Mouse (Mus musculus) intestine, embryonic 14.5 days (tissue): ENCODE results near the gene Ston2. TPM values are rescaled to one million over a fixed set of nuclear protein-coding genes. Genes with fewer than 3 reads are reported as not detected.

ENCODE experiments used
- ATAC-seq: fragments of 200-750 bp; cut with Nextera tagmentation; replicated peaks from 2 replicates; pipeline ENCODE4 v1.8.0; 2017; ENCODE audit warnings: low read depth, moderate number of reproducible peaks, moderate TSS enrichment, moderate library complexity; ENCODE audit not compliant: low FRiP score, low TSS enrichment
- DNase-seq: peaks from one replicate; pipeline ENCODE4 v3.0.0-alpha.2; 2018; ENCODE audit warnings: low spot score
- H3K27ac ChIP-seq: fragments of 300-500 bp; sonication (generic); 2 replicates; pipeline ENCODE4 v1.5.1; 2014; ENCODE audit warnings: low read depth, mild to moderate bottlenecking, control low read depth
- H3K27me3 ChIP-seq: fragments of 300-500 bp; sonication (generic); replicated peaks from 2 replicates; pipeline ENCODE4 v1.6.1; 2014; ENCODE audit warnings: low read length, control low read depth; ENCODE audit not compliant: control insufficient read depth, insufficient read depth
- H3K36me3 ChIP-seq: fragments of 300-500 bp; sonication (generic); 2 replicates; pipeline ENCODE4 v1.6.1; 2014; ENCODE audit warnings: low read length, control low read depth; ENCODE audit not compliant: control insufficient read depth, insufficient read depth
- H3K4me1 ChIP-seq: fragments of 300-500 bp; sonication (generic); replicated peaks from 2 replicates; pipeline ENCODE4 v1.6.1; 2014; ENCODE audit warnings: low read length, control low read depth, mixed read lengths; ENCODE audit not compliant: control insufficient read depth, insufficient read depth
- H3K4me2 ChIP-seq: fragments of 300-500 bp; sonication (generic); 2 replicates; pipeline ENCODE4 v1.6.1; 2014; ENCODE audit warnings: low read length
- H3K4me3 ChIP-seq: fragments of 300-500 bp; sonication (generic); 2 replicates; pipeline ENCODE4 v1.5.1; 2014; ENCODE audit warnings: low read depth, low read length, control low read depth, mixed read lengths
- H3K9ac ChIP-seq: fragments of 300-500 bp; sonication (generic); 2 replicates; pipeline ENCODE4 v1.6.1; 2014; ENCODE audit warnings: mild to moderate bottlenecking, low read length
- H3K9me3 ChIP-seq: fragments of 300-500 bp; sonication (generic); 2 replicates; pipeline ENCODE4 v1.6.1; 2016; ENCODE audit warnings: low read length, control low read depth; ENCODE audit not compliant: control insufficient read depth
- WGBS: fragments of 180-500 bp; shearing (Covaris S2); extraction: QIAGEN DNeasy Blood & Tissue Kit; methylation state at CpG from one replicate; pipeline ENCODE4 v1.1.7; 2014; 5-methylcytosine and 5-hydroxymethylcytosine counted together
- polyA plus RNA-seq: library from polyadenylated mRNA; unstranded; fragments of >200 nt; fragmentation: Nextera tagmentation; extraction: Ambion mirVana; gene quantifications from 2 replicates; pipeline ENCODE4 v1.2.1, GENCODE M21; 2014

Ston2 gene
- polyA plus RNA-seq, 1 experiment from 2014 or later: 7.3 TPM

GRCm38 (mm10) chr12:91815552-91815951 is 27.4 kb upstream of the Ston2 start:
- no peak overlapping the region for H3K27ac ChIP-seq
- peaks cover 88% of the 10 kb centered on the region for H3K36me3 ChIP-seq
- ATAC-seq (no peak), DNase-seq (no peak)
- H3K4me1 ChIP-seq: no peaks in the 10 kb centered on the region
- no peak overlapping the region for H3K4me3 ChIP-seq
- H3K9ac ChIP-seq: no peak overlapping the region
- WGBS: 94% methylated on average over 11 of the region's 11 CpGs
- no peak overlapping the region for H3K4me2 ChIP-seq
- no peaks in the 10 kb centered on the region for H3K9me3 ChIP-seq
- no peaks in the 10 kb centered on the region for H3K27me3 ChIP-seq

- no peak overlapping the region for H3K27ac ChIP-seq
- WGBS: 93% methylated on average over 8 of the region's 8 CpGs
- no peaks in the 10 kb centered on the region for H3K9me3 ChIP-seq
- no peak overlapping the region for H3K4me2 ChIP-seq
- H3K4me1 ChIP-seq: no peaks in the 10 kb centered on the region; the same call in 1 of the 2 replicates
- H3K4me3 ChIP-seq: no peak overlapping the region
- H3K27me3 ChIP-seq: no peaks in the 10 kb centered on the region
- no peak for ATAC-seq
- peaks cover 66% of the 10 kb centered on the region for H3K36me3 ChIP-seq
- no peak for DNase-seq
- no peak overlapping the region for H3K9ac ChIP-seq
These were observed 20.7 kb upstream of the Ston2 start for GRCm38 (mm10) chr12:91808911-91809310.

- Histone ChIP-seq H3K9me3 (no peaks in the 10 kb centered on the region), H3K9ac (no peak overlapping the region), H3K4me3 (no peak overlapping the region), H3K27ac (no peak overlapping the region), H3K36me3 (peaks cover 55% of the 10 kb centered on the region), H3K4me2 (no peak overlapping the region), H3K27me3 (no peaks in the 10 kb centered on the region), H3K4me1 (no peaks in the 10 kb centered on the region; the same call in 1 of the 2 replicates)
- DNase-seq: no peak
- no peak for ATAC-seq
- WGBS: 77% methylated on average over 6 of the region's 6 CpGs
These were observed 19.6 kb upstream of the Ston2 start for GRCm38 (mm10) chr12:91807761-91808160.

- no peak overlapping the region for H3K4me2 ChIP-seq
- no peak overlapping the region for H3K27ac ChIP-seq
- H3K9ac ChIP-seq: no peak overlapping the region
- H3K9me3 ChIP-seq: no peaks in the 10 kb centered on the region
- 89% methylated on average over 11 of the region's 11 CpGs for WGBS
- ATAC-seq (no peak), DNase-seq (no peak)
- H3K27me3 ChIP-seq: no peaks in the 10 kb centered on the region
- H3K4me1 ChIP-seq: no peaks in the 10 kb centered on the region; the same call in 1 of the 2 replicates
- peaks cover 48% of the 10 kb centered on the region for H3K36me3 ChIP-seq
- H3K4me3 ChIP-seq: no peak overlapping the region
These were observed 18.9 kb upstream of the Ston2 start for GRCm38 (mm10) chr12:91807095-91807494.

GRCm38 (mm10) chr12:91804262-91804661 is 16.1 kb upstream of the Ston2 start:
- Histone ChIP-seq H3K9ac (no peak overlapping the region), H3K4me3 (no peak overlapping the region), H3K36me3 (peaks cover 20% of the 10 kb centered on the region), H3K27me3 (no peaks in the 10 kb centered on the region), H3K9me3 (no peaks in the 10 kb centered on the region), H3K27ac (no peak overlapping the region), H3K4me1 (no peaks in the 10 kb centered on the region; the same call in 1 of the 2 replicates), H3K4me2 (no peak overlapping the region)
- 84% methylated on average over 3 of the region's 3 CpGs for WGBS
- DNase-seq: no peak
- ATAC-seq: no peak

GRCm38 (mm10) chr12:91803207-91803932 is 15.2 kb upstream of the Ston2 start:
- Histone ChIP-seq H3K9me3 (no peaks in the 10 kb centered on the region), H3K4me3 (no peak overlapping the region), H3K27ac (no peak overlapping the region), H3K27me3 (no peaks in the 10 kb centered on the region), H3K9ac (no peak overlapping the region), H3K36me3 (peaks cover 11% of the 10 kb centered on the region), H3K4me2 (no peak overlapping the region), H3K4me1 (no peaks in the 10 kb centered on the region; the same call in 1 of the 2 replicates)
- ATAC-seq (no peak), DNase-seq (no peak)
- 85% methylated on average over 13 of the region's 13 CpGs for WGBS

- Histone ChIP-seq H3K27me3 (no peaks in the 10 kb centered on the region), H3K4me3 (no peak overlapping the region), H3K4me1 (no peaks in the 10 kb centered on the region; the same call in 1 of the 2 replicates), H3K9ac (no peak overlapping the region), H3K27ac (no peak overlapping the region), H3K36me3 (peaks cover 4% of the 10 kb centered on the region; the same call in 1 of the 2 replicates), H3K9me3 (no peaks in the 10 kb centered on the region), H3K4me2 (no peak overlapping the region)
- no peak for ATAC-seq
- no peak for DNase-seq
- 89% methylated on average over 12 of the region's 12 CpGs for WGBS
These were observed 14.5 kb upstream of the Ston2 start for GRCm38 (mm10) chr12:91802586-91803206.

- ATAC-seq: no peak
- Histone ChIP-seq H3K27ac (no peak overlapping the region), H3K9ac (no peak overlapping the region), H3K9me3 (no peaks in the 10 kb centered on the region), H3K27me3 (no peaks in the 10 kb centered on the region), H3K36me3 (no peaks in the 10 kb centered on the region; the same call in 1 of the 2 replicates), H3K4me2 (no peak overlapping the region), H3K4me1 (no peaks in the 10 kb centered on the region; the same call in 1 of the 2 replicates), H3K4me3 (no peak overlapping the region)
- 72% methylated on average over 6 of the region's 6 CpGs for WGBS
- no peak for DNase-seq
These were observed 12.7 kb upstream of the Ston2 start for GRCm38 (mm10) chr12:91800861-91801385.
